Mouse (Mus musculus) thymus, adult 2 months (tissue): ENCODE data around the gene Wscd1.

Experiments used
- CTCF ChIP-seq: fragments of 200-500 bp; IDR thresholded peaks from 2 replicates; pipeline ENCODE4 v1.5.1; 2012; ENCODE audit warnings: mild to moderate bottlenecking, control low read depth, low read length, moderate library complexity, borderline replicate concordance; ENCODE audit not compliant: control insufficient read depth, poor library complexity, insufficient read depth; ENCODE audit errors: extremely low read depth
- POLR2A ChIP-seq: fragments of 200-500 bp; IDR thresholded peaks from 2 replicates; pipeline ENCODE4 v1.6.1; 2012; ENCODE audit warnings: mild to moderate bottlenecking, low read length, control low read depth, moderate library complexity; ENCODE audit not compliant: control insufficient read depth, poor library complexity, insufficient read depth; ENCODE audit errors: extremely low read depth

GRCm38 (mm10) chr11:71811828-71812227 lies 62.1 kb downstream of the Wscd1 start:
- TF ChIP-seq CTCF (no peak), POLR2A (no peak)
